In genomic region chr13:63112043-63112597, GRCm38 (mm10) we compare ENCODE assay signal across 10 mouse cellular contexts.
DNase-seq lines count a peak whose midpoint lies in the region; ATAC-seq and TF ChIP-seq lines count a peak whose summit lies in the region.
"Had no signal": no experiment of that assay in that cellular context is flagged by ENCODE, and none has a peak within 500 bp of the region (broad histone marks: within the 10 kb centered on the region; RNA-seq: fewer than 3 reads in every experiment).

No protein-coding gene starts in this region.

- WGBS in heart, embryonic 13.5 days, result 60% methylated on average over 4 of the region's 4 CpGs
- 51% methylated on average over 4 of the region's 4 CpGs for WGBS in limb, embryonic 13.5 days

- no peak for ATAC-seq in heart, embryonic 13.5 days (ENCODE audit: extremely low read depth, insufficient number of reproducible peaks, low FRiP score, low TSS enrichment)
- no peak; the same call in 1 of the 2 replicates for ATAC-seq in limb, embryonic 13.5 days (ENCODE audit: low FRiP score, low read depth)

- peak; percentile 79 for DNase-seq in heart, adult 8-10 months (ENCODE audit: low spot score)
- DNase-seq in heart, postnatal 14 days, result no peak
- DNase-seq in ovary, postnatal 36 days (ENCODE audit: low spot score), result no peak
- no peak for DNase-seq in urinary bladder, adult 2 months (ENCODE audit: low spot score)
- DNase-seq in urinary bladder, postnatal 10 days (ENCODE audit: low spot score), result no peak
- DNase-seq: liver, embryonic 13.5 days had no signal

- no peaks in the 10 kb centered on the region for H3K27me3 ChIP-seq in heart, embryonic 13.5 days (replicated peaks)
- no peaks in the 10 kb centered on the region for H3K27me3 ChIP-seq in limb, embryonic 13.5 days
- H3K27me3 ChIP-seq: liver, embryonic 13.5 days had no signal

- no peak for TF ChIP-seq CTCF in bone marrow macrophage, adult 2 months (IDR thresholded peaks at IDR 0.05; ENCODE audit: low read depth, low read length)

- intact Hi-C loops in heart, postnatal 14 days (cut with DNase I), result no loop called here

- H3K36me3 ChIP-seq in heart, embryonic 13.5 days, result no peaks in the 10 kb centered on the region
- H3K36me3 ChIP-seq in limb, embryonic 13.5 days, result no peaks in the 10 kb centered on the region
- H3K36me3 ChIP-seq: G1E; liver, embryonic 13.5 days had no signal

- no peaks in the 10 kb centered on the region for H3K9me3 ChIP-seq in heart, embryonic 13.5 days
- no peaks in the 10 kb centered on the region for H3K9me3 ChIP-seq in limb, embryonic 13.5 days
- H3K9me3 ChIP-seq: liver, embryonic 13.5 days had no signal

- no peak overlapping the region for H3K4me3 ChIP-seq in bone marrow macrophage, adult 2 months (ENCODE audit: insufficient read depth, low read length)
- no peak overlapping the region for H3K4me3 ChIP-seq in heart, embryonic 13.5 days
- no peak overlapping the region for H3K4me3 ChIP-seq in limb, embryonic 13.5 days
- H3K4me3 ChIP-seq: liver, embryonic 13.5 days had no signal

- peak overlapping the region; percentile 100 for H3K27ac ChIP-seq in bone marrow macrophage, adult 2 months (ENCODE audit: insufficient read depth, low read depth, low read length)
- peak overlapping the region; percentile 72 for H3K27ac ChIP-seq in heart, embryonic 13.5 days (replicated peaks)
- peak overlapping the region; percentile 78 for H3K27ac ChIP-seq in limb, embryonic 13.5 days
- H3K27ac ChIP-seq: liver, embryonic 13.5 days had no signal

- H3K9ac ChIP-seq in heart, embryonic 13.5 days, result no peak overlapping the region
- H3K9ac ChIP-seq in limb, embryonic 13.5 days, result no peak overlapping the region

- TF ChIP-seq POLR2A in bone marrow macrophage, adult 2 months (IDR thresholded peaks at IDR 0.05; ENCODE audit: borderline replicate concordance, low read depth, low read length), result no peak

- H3K4me2 ChIP-seq in heart, embryonic 13.5 days, result no peak overlapping the region
- no peak overlapping the region for H3K4me2 ChIP-seq in limb, embryonic 13.5 days (replicated peaks)
- H3K4me2 ChIP-seq: liver, embryonic 13.5 days had no signal

- H3K4me1 ChIP-seq in bone marrow macrophage, adult 2 months (ENCODE audit: control insufficient read depth, insufficient read depth, low read length), result peaks cover 71% of the 10 kb centered on the region
- H3K4me1 ChIP-seq in heart, embryonic 13.5 days, result peaks cover 44% of the 10 kb centered on the region
- H3K4me1 ChIP-seq in limb, embryonic 13.5 days, result peaks cover 51% of the 10 kb centered on the region
